Mouse (Mus musculus): ENCODE measurements around the gene Ifi205. TPM values are rescaled to one million over a fixed set of nuclear protein-coding genes. Genes with fewer than 3 reads are reported as not detected.

Ifi205 gene
- polyA plus RNA-seq, 1 experiment from 2014 or later: 2.1 TPM

Other genes with a start within 250 kb of the Ifi205 start
- gene Ifi211, start 118.8 kb downstream of the Ifi205 start, polyA plus RNA-seq (2014; fragmentation: Nextera tagmentation; extraction: Ambion mirVana): 2.8 and 3.8 TPM in 2 replicates
- 3.1 and 3.9 TPM in 2 replicates for gene Mndal, start 89.3 kb downstream of the Ifi205 start, polyA plus RNA-seq (2014; fragmentation: Nextera tagmentation; extraction: Ambion mirVana)
- 0.99 and 1.1 TPM in 2 replicates for gene Ifi203, start 89.1 kb downstream of the Ifi205 start, polyA plus RNA-seq (2014; fragmentation: Nextera tagmentation; extraction: Ambion mirVana)
- gene Ifi202b, start 49.1 kb downstream of the Ifi205 start, polyA plus RNA-seq (2014; fragmentation: Nextera tagmentation; extraction: Ambion mirVana): not detected in 2 replicates
- not detected in 2 replicates for gene Olfr433, start 8.9 kb upstream of the Ifi205 start, polyA plus RNA-seq (2014; fragmentation: Nextera tagmentation; extraction: Ambion mirVana)
- gene Olfr432, start 17.4 kb upstream of the Ifi205 start, polyA plus RNA-seq (2014; fragmentation: Nextera tagmentation; extraction: Ambion mirVana): not detected in 2 replicates
- not detected in 2 replicates for gene Olfr430, start 34.8 kb upstream of the Ifi205 start, polyA plus RNA-seq (2014; fragmentation: Nextera tagmentation; extraction: Ambion mirVana)
- not detected in 2 replicates for gene Olfr429, start 52.5 kb upstream of the Ifi205 start, polyA plus RNA-seq (2014; fragmentation: Nextera tagmentation; extraction: Ambion mirVana)
- not detected in 2 replicates for gene Olfr427, start 65.1 kb upstream of the Ifi205 start, polyA plus RNA-seq (2014; fragmentation: Nextera tagmentation; extraction: Ambion mirVana)
- gene Olfr231, start 89.4 kb upstream of the Ifi205 start, polyA plus RNA-seq (2014; fragmentation: Nextera tagmentation; extraction: Ambion mirVana): not detected in 2 replicates
- gene Olfr424, start 99.7 kb upstream of the Ifi205 start, polyA plus RNA-seq (2014; fragmentation: Nextera tagmentation; extraction: Ambion mirVana): not detected in 2 replicates
- not detected in 2 replicates for gene Olfr420, start 123.8 kb upstream of the Ifi205 start, polyA plus RNA-seq (2014; fragmentation: Nextera tagmentation; extraction: Ambion mirVana)
- 2.2 and 2.5 TPM in 2 replicates for gene Spta1, start 141.0 kb upstream of the Ifi205 start, polyA plus RNA-seq (2014; fragmentation: Nextera tagmentation; extraction: Ambion mirVana)
- not detected in 2 replicates for gene Olfr419, start 220.3 kb upstream of the Ifi205 start, polyA plus RNA-seq (2014; fragmentation: Nextera tagmentation; extraction: Ambion mirVana)

All from heart, embryonic 14.5 days (tissue).